Mouse (Mus musculus) liver, embryonic 13.5 days (tissue): ENCODE results near the gene Rnf224. TPM values are rescaled to one million over a fixed set of nuclear protein-coding genes. Genes with fewer than 3 reads are reported as not detected.

Experiments
- ATAC-seq: fragments of 200-750 bp; cut with Nextera tagmentation; 2 replicates; pipeline ENCODE4 v1.8.0; 2017; ENCODE audit warnings: low read depth, mild to moderate bottlenecking, moderate number of reproducible peaks, moderate library complexity
- DNase-seq: peaks from one replicate; pipeline ENCODE4 v3.0.0; 2022
- H3K27ac ChIP-seq: fragments of 300-500 bp; sonication (generic); 2 replicates; pipeline ENCODE4 v1.5.1; 2015; ENCODE audit warnings: moderate library complexity, mild to moderate bottlenecking, inconsistent platforms
- H3K27me3 ChIP-seq: fragments of 300-500 bp; sonication (generic); 2 replicates; pipeline ENCODE4 v1.6.1; 2015; ENCODE audit warnings: mild to moderate bottlenecking, inconsistent platforms
- H3K36me3 ChIP-seq: fragments of 300-500 bp; sonication (generic); 2 replicates; pipeline ENCODE4 v1.6.1; 2015; ENCODE audit warnings: mild to moderate bottlenecking, inconsistent platforms
- H3K4me1 ChIP-seq: fragments of 300-500 bp; sonication (generic); replicated peaks from 2 replicates; pipeline ENCODE4 v1.6.1; 2015; ENCODE audit warnings: inconsistent platforms
- H3K4me2 ChIP-seq: fragments of 300-500 bp; sonication (generic); 2 replicates; pipeline ENCODE4 v1.6.1; 2015; ENCODE audit warnings: inconsistent platforms, mild to moderate bottlenecking, moderate library complexity
- H3K4me3 ChIP-seq: fragments of 300-500 bp; sonication (generic); replicated peaks from 2 replicates; pipeline ENCODE4 v1.5.1; 2015; ENCODE audit warnings: mild to moderate bottlenecking, inconsistent platforms
- H3K9ac ChIP-seq: fragments of 300-500 bp; sonication (generic); 2 replicates; pipeline ENCODE4 v1.6.1; 2015; ENCODE audit warnings: mild to moderate bottlenecking, inconsistent platforms
- H3K9me3 ChIP-seq: fragments of 300-500 bp; sonication (generic); replicated peaks from 2 replicates; pipeline ENCODE4 v1.6.1; 2016; ENCODE audit warnings: inconsistent platforms
- WGBS: fragments of 180-500 bp; shearing (Covaris S2); methylation state at CpG from one replicate; pipeline ENCODE4 v1.1.7; 2015; ENCODE audit not compliant: insufficient replicate concordance; 5-methylcytosine and 5-hydroxymethylcytosine counted together
- polyA plus RNA-seq: library from polyadenylated mRNA; unstranded; fragments of >200 nt; fragmentation: Nextera tagmentation; extraction: Ambion mirVana; gene quantifications from 2 replicates; pipeline ENCODE4 v1.2.1, GENCODE M21; 2015

Gene Rnf224
- polyA plus RNA-seq, 1 experiment from 2014 or later: not detected

DNA sequence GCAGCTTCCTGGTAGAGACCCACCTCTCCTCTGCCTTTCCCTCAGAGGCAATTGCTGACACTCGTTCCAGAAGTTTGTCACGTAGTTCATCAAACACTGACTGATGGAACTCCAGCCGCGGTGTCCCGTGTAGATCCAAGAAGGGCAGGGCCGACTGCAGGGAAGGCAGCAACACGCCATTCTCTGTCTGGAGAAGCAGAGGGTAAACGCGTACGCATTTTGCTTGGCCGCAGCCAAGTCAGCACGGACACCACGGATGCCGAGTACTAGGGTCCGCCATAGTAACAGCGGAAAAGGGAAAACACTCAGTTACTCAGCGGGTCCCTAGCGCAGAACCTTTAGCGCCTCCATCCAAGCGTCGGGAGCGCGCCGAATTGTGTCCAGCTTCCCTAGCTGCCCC is 25.9 kb downstream of the Rnf224 start:
- ATAC-seq (peak; percentile 1), DNase-seq (no peak)
- Histone ChIP-seq H3K9ac (peak overlapping the region; percentile 86), H3K27me3 (peaks cover 5% of the 10 kb centered on the region; the same call in 1 of the 2 replicates), H3K36me3 (peaks cover 35% of the 10 kb centered on the region), H3K27ac (peak overlapping the region; percentile 80), H3K4me2 (peak overlapping the region; percentile 79), H3K4me1 (peaks cover 33% of the 10 kb centered on the region), H3K4me3 (peak overlapping the region; percentile 72), H3K9me3 (no peaks in the 10 kb centered on the region)
- under 1% methylated on average over 24 of the region's 24 CpGs for WGBS

DNA sequence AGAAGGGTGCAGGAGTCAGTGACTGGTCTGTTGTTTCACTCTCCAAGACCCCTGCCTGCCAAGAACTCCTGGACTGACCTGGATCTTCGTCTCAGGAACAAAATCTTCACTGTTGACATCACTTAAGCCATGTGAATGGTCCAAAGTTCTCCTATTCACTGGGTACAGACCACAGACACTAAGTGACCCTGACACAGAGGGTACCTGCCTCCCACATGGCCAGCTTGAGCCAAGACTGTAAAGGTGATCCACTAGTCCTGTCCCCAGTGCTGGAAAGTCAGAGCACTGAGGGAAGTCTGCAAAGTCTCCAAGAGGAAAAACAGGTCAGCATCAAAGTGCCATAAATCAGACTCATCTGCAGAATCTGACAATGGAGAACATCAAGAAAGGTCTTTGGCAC is 29.0 kb downstream of the Rnf224 start:
- H3K4me2 ChIP-seq: no peak overlapping the region
- 0 out of 2 replicates have a peak overlapping the region, but pooled peaks have one; percentile 10 for H3K9ac ChIP-seq
- no peak overlapping the region for H3K27ac ChIP-seq
- DNase-seq (no peak), ATAC-seq (no peak)
- H3K27me3 ChIP-seq: no peaks in the 10 kb centered on the region
- no peak overlapping the region for H3K4me3 ChIP-seq
- H3K4me1 ChIP-seq: peaks cover 37% of the 10 kb centered on the region
- H3K36me3 ChIP-seq: peaks cover 66% of the 10 kb centered on the region
- WGBS: 68% methylated on average over 1 of the region's 1 CpGs
- H3K9me3 ChIP-seq: no peaks in the 10 kb centered on the region

DNA sequence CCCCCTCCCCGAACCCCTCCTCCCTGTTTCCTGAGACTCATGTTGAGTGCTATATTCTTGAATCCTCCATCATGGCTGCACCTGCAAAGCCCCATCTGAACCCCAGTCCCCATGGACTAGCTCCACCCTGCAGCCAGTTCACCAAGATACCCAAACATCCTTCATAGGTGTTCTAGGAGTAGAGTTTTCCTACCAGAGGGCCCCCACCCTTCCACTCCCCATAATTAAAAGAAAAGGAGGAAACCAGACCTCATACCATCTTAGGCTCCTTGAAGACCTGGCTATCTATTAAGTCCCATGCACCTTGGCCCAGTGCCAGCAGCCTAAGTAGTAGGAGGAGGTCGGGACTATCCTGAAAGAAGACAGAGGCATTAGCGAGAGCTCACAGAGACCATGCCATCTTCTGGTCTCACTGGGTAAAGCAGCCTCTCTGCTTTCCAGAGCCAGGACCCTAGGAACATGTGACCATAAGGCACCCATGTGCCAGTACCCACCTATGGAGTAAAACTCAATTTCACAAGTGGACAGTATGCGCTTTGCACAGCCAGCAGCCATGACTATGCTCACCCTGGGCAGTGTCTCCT is 32.9 kb downstream of the Rnf224 start:
- no peak overlapping the region for H3K4me3 ChIP-seq
- H3K9ac ChIP-seq: no peak overlapping the region
- H3K4me1 ChIP-seq: 0 out of 2 replicates have a peak, but pooled peaks cover 8% of the 10 kb centered on the region
- ATAC-seq: no peak
- H3K27ac ChIP-seq: no peak overlapping the region
- 67% methylated on average over 4 of the region's 4 CpGs for WGBS
- H3K9me3 ChIP-seq: no peaks in the 10 kb centered on the region
- peaks cover 98% of the 10 kb centered on the region for H3K36me3 ChIP-seq
- no peak overlapping the region for H3K4me2 ChIP-seq
- no peaks in the 10 kb centered on the region for H3K27me3 ChIP-seq
- DNase-seq: no peak

DNA sequence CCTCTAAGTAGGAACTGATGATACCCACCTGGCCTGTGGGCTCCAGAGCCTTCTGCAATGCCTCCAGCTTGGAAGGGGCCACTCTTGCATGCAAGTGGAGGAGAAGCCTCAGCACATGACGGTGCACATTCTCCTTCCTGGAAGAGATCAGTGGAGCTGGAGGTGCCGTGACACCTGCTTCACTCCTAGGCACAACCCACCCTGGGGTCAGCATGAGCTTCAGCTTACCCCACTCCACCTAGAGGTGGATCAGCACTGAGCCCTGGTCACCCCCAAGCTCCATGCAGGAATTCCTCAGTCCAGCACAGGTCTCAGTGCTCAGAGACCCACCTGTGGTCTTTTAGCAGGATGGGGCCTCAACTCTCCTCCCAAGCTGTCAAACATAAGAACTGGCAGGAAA is 36.0 kb downstream of the Rnf224 start:
- no peak for DNase-seq
- no peaks in the 10 kb centered on the region for H3K27me3 ChIP-seq
- no peak overlapping the region for H3K27ac ChIP-seq
- ATAC-seq: no peak
- peaks cover 29% of the 10 kb centered on the region for H3K4me1 ChIP-seq
- no peak overlapping the region for H3K4me3 ChIP-seq
- H3K4me2 ChIP-seq: no peak overlapping the region
- H3K9me3 ChIP-seq: no peaks in the 10 kb centered on the region
- WGBS: 75% methylated on average over 2 of the region's 2 CpGs
- no peak overlapping the region for H3K9ac ChIP-seq
- H3K36me3 ChIP-seq: peaks cover 74% of the 10 kb centered on the region

DNA sequence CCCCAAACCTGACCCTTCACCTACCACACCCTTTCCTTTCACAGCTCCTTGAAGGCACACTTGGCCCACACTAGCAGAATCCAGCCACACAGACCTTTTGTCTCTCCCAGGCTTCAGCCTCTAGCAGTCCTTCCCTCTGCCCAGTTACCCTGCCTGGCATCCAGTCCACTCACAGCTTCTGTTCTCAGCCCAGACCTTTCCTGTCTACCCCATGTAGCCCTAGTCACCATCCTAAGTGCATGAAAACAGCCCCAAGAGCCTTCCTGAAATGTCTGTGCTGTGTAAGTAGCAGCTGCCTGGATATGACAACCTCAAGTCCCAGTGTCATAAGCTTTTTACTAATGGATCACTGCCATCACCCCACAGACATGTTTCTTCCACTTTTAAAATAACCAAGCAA is 38.6 kb downstream of the Rnf224 start:
- Histone ChIP-seq H3K4me1 (peaks cover 52% of the 10 kb centered on the region), H3K27ac (peak overlapping the region; percentile 91), H3K27me3 (no peaks in the 10 kb centered on the region), H3K9me3 (no peaks in the 10 kb centered on the region), H3K4me3 (no peak overlapping the region), H3K4me2 (no peak overlapping the region), H3K9ac (no peak overlapping the region), H3K36me3 (peaks cover 51% of the 10 kb centered on the region)
- DNase-seq: no peak
- ATAC-seq: no peak

DNA sequence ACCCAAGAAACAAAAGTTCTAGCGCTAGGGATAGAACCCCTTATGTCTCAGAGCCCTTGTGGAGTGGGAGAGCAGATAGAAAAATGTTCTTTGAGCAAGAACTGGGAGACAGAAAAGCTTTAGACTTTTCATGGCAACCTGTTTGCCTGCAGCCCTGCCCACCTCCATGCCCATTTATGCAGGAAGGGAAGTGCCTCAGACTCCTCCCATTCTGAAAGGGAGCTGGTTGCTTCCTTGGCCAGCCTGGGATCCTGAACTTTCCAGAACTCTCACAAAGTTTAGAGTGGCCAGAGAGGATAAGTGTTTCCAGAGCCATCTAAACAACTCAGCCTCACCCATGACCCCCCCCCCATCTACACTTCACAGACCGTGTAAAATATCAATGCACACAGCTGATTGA is 39.4 kb downstream of the Rnf224 start:
- Histone ChIP-seq H3K4me1 (peaks cover 53% of the 10 kb centered on the region), H3K4me3 (peak overlapping the region; percentile 60; the same call in 1 of the 2 replicates), H3K9ac (no peak overlapping the region), H3K4me2 (peak overlapping the region; percentile 80), H3K27me3 (no peaks in the 10 kb centered on the region), H3K27ac (peak overlapping the region; percentile 91), H3K36me3 (peaks cover 44% of the 10 kb centered on the region), H3K9me3 (no peaks in the 10 kb centered on the region)
- 18% methylated on average over 2 of the region's 2 CpGs for WGBS
- ATAC-seq: no peak
- DNase-seq: no peak

DNA sequence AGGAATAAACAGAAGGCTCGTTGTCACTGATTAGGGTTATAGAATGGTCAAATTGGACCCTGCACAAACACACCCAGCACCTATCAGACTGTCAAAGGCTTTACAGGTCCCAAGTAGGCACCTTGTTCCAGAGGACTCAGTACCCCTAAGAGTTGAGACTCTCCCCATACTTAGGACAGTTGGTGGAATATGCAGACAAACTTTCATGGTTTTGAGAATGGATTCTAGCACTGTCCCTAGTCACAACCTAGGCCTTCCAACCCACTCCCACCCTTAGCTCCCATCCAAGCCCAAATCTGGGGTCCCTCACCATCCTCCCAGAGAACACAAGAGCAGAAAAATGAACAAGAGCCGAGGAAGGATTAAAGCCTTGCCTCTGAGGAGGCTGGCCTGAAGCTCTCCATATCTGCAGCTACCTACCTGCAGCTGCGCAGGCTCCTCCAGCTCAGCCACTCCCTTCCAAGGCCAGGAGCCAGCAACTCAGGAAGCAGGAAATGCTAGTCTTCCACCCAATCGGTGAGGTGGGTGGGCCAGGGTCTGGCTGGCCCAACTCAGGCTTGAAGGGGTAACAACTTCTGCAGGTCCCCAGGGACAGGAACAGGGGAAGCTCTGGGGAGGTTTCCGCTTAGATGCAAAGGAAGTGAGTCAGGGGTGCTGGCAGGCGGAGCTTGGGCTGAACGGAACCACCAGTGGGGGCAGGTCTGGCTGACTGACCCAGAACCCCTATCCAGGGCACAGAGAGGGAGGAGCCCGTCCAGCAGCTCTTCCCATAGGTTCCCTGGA is 40.2 kb downstream of the Rnf224 start, which contains the start of gene Tor4a:
TSS of gene Tor4a (minus strand) at position 715 of the 783 bp plus-strand sequence.
- DNase-seq (peak; percentile 64), ATAC-seq (peak; percentile 52)
- Histone ChIP-seq H3K9ac (peak within 1 kb of the TSS; percentile 70), H3K9me3 (no peaks in the 10 kb centered on the region), H3K4me3 (peak within 1 kb of the TSS; percentile 60), H3K36me3 (peaks cover 36% of the 10 kb centered on the region), H3K27me3 (no peaks in the 10 kb centered on the region), H3K4me1 (peaks cover 53% of the 10 kb centered on the region), H3K27ac (peak within 1 kb of the TSS; percentile 91), H3K4me2 (peak within 1 kb of the TSS; percentile 80)
- 5% methylated on average over 8 of the region's 8 CpGs for WGBS

DNA sequence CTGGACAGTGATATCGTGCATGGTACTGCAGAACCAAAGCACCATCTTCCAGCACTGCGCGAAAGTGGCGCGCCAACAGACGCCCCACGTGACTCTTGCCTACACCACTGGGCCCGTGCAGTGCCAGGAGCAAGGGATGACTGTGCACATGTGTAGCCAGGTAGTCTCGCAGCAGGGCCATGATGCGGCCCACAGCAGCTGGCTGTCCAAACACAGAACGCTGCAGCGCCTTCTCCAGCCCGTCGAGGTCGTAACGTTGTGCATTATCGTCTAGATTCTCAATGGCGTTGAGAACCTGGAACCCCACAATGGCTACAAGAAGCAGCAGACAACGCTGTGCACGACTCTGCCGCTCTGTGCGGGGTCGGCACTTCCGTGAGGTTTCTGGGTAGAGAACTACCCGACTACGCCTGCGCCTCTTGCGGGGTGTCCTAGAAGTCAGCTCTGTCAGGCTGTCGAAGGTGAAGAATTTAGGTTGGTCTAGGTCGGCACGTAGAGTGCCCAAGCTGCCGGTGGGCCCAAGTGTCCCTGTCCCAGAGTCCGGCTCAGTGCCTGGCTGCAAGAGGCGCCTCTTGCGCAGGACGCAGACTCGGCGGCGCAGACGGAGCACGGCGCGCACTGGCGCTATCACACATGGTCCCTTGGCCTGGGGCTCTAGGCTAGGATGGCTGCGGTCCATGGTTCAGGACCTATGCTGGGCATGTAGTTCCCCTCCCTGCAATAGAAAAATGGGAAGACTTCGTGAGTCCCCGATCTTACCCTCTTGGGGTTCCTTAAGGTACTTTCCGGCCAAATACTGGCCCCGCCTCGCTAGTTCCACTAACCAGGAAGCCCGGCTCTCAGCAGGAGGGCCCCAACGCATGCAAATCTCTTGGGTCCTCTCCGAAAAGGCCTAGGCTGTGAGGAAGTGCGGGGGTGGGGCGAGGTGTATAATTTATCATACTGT is 41.1 kb downstream of the Rnf224 start:
- H3K36me3 ChIP-seq: peaks cover 27% of the 10 kb centered on the region
- DNase-seq (peak; percentile 62), ATAC-seq (peak; percentile 65)
- no peaks in the 10 kb centered on the region for H3K27me3 ChIP-seq
- H3K4me1 ChIP-seq: peaks cover 53% of the 10 kb centered on the region
- peak overlapping the region; percentile 80 for H3K4me2 ChIP-seq
- H3K27ac ChIP-seq: peak overlapping the region; percentile 91
- peak overlapping the region; percentile 70 for H3K9ac ChIP-seq
- peak overlapping the region; percentile 60 for H3K4me3 ChIP-seq
- no peaks in the 10 kb centered on the region for H3K9me3 ChIP-seq
- WGBS: 8% methylated on average over 55 of the region's 55 CpGs

DNA sequence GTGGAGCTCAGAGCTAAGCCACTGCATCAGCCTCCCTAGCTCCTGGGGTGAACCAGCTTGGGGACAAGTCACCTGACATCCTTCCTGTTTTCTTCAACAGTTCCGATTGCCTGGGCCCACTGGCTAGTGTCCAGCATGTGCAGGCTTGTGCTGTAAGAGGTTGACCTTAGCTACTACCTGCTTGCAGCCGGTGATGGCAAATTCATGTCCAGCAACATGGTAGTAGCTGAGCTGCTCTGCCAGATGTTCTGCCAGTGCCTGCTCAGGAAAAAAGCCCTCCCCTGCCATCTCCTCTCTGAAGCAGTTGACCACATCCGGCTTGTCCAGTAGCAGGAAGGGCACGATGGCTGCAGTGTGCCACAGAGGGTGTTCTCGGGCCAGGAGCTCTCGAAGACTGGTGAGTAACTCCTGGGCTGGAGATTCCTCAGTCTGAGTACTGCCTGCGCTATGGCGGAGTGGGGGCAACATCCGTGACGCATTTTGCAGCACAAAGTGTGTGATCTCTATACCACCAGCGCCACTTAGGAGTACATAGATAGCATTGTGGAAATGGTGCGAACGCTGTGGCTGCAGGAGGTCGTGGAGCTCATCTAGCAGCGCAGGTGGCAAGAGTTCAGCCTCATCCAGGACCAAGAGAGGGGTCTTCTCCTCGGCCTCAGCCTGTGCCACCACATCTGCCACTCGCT is 42.0 kb downstream of the Rnf224 start:
- peak overlapping the region; percentile 60 for H3K4me3 ChIP-seq
- ATAC-seq: no peak
- no peaks in the 10 kb centered on the region for H3K9me3 ChIP-seq
- no peak for DNase-seq
- H3K4me1 ChIP-seq: peaks cover 53% of the 10 kb centered on the region
- peak overlapping the region; percentile 80 for H3K4me2 ChIP-seq
- no peaks in the 10 kb centered on the region for H3K27me3 ChIP-seq
- WGBS: 35% methylated on average over 17 of the region's 17 CpGs
- peak overlapping the region; percentile 91 for H3K27ac ChIP-seq
- peak overlapping the region; percentile 70 for H3K9ac ChIP-seq
- H3K36me3 ChIP-seq: peaks cover 18% of the 10 kb centered on the region

DNA sequence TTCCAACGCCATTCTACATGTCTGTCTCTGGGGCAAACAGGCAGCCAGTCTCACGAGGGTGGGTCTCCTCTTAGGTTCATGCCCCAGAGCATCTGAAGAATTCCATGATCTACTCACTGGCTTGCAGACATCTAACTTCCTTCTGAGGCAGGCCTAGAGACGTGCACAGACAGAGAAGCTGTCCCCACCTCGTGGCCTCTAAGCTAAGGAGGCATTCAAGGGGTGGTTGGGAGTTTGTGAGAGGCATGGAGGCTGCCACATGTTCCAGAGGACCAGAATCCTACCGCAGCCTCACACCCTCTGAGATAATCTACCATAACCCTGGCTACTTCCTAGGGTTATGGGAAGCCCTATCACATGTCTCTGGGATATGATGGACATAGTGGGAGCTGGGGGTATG is 42.6 kb downstream of the Rnf224 start:
- 0 out of 2 replicates have a peak overlapping the region, but pooled peaks have one; percentile 60 for H3K4me3 ChIP-seq
- peaks cover 53% of the 10 kb centered on the region for H3K4me1 ChIP-seq
- H3K36me3 ChIP-seq: peaks cover 13% of the 10 kb centered on the region
- peak overlapping the region; percentile 80 for H3K4me2 ChIP-seq
- 21% methylated on average over 5 of the region's 5 CpGs for WGBS
- no peaks in the 10 kb centered on the region for H3K9me3 ChIP-seq
- H3K27ac ChIP-seq: peak overlapping the region; percentile 91
- DNase-seq (no peak), ATAC-seq (no peak)
- H3K9ac ChIP-seq: peak overlapping the region; percentile 70
- no peaks in the 10 kb centered on the region for H3K27me3 ChIP-seq
